Mouse (Mus musculus) intestine, postnatal 0 days (tissue): Measurements from ENCODE around the gene Zfp408. TPM values are rescaled to one million over a fixed set of nuclear protein-coding genes. Genes with fewer than 3 reads are reported as not detected.

Experiments used
- ATAC-seq: fragments of 200-750 bp; cut with Nextera tagmentation; 2 replicates; pipeline ENCODE4 v1.8.0; 2017; ENCODE audit warnings: mild to moderate bottlenecking, moderate TSS enrichment, moderate library complexity
- H3K27ac ChIP-seq: fragments of 300-500 bp; sonication (generic); 2 replicates; pipeline ENCODE4 v1.5.1; 2014; ENCODE audit warnings: mild to moderate bottlenecking, low read depth, low read length, moderate library complexity
- H3K27me3 ChIP-seq: fragments of 300-500 bp; sonication (generic); replicated peaks from 2 replicates; pipeline ENCODE4 v1.6.1; 2014; ENCODE audit warnings: low read length, mixed read lengths; ENCODE audit not compliant: control insufficient read depth, insufficient read depth
- H3K36me3 ChIP-seq: fragments of 300-500 bp; sonication (generic); 2 replicates; pipeline ENCODE4 v1.6.1; 2014; ENCODE audit warnings: mild to moderate bottlenecking, moderate library complexity; ENCODE audit not compliant: control insufficient read depth, insufficient read depth
- H3K4me1 ChIP-seq: fragments of 300-500 bp; sonication (generic); replicated peaks from 2 replicates; pipeline ENCODE4 v1.6.1; 2014; ENCODE audit warnings: antibody characterized with exemption, low read length, mixed read lengths; ENCODE audit not compliant: control insufficient read depth, insufficient read depth
- H3K4me2 ChIP-seq: fragments of 300-500 bp; sonication (generic); replicated peaks from 2 replicates; pipeline ENCODE4 v1.6.1; 2014; ENCODE audit warnings: low read depth, mild to moderate bottlenecking, moderate library complexity
- H3K4me3 ChIP-seq: fragments of 300-500 bp; sonication (generic); 2 replicates; pipeline ENCODE4 v1.5.1; 2014; ENCODE audit warnings: low read depth, low read length
- H3K9ac ChIP-seq: fragments of 300-500 bp; sonication (generic); 2 replicates; pipeline ENCODE4 v1.6.1; 2014; ENCODE audit warnings: mild to moderate bottlenecking, low read depth, low read length
- H3K9me3 ChIP-seq: fragments of 300-500 bp; sonication (generic); 2 replicates; pipeline ENCODE4 v1.6.1; 2016; ENCODE audit warnings: mixed run types; ENCODE audit not compliant: control insufficient read depth
- CTCF ChIP-seq: sonication (generic); IDR thresholded peaks from 2 replicates; pipeline ENCODE4 v1.5.1; 2016; ENCODE audit warnings: low read depth, mild to moderate bottlenecking, control low read depth, antibody characterized with exemption, moderate library complexity
- WGBS: fragments of 180-500 bp; shearing (Covaris S2); extraction: QIAGEN DNeasy Blood & Tissue Kit; methylation state at CpG from one replicate; pipeline ENCODE4 v1.1.7; 2014; 5-methylcytosine and 5-hydroxymethylcytosine counted together
- polyA plus RNA-seq: library from polyadenylated mRNA; unstranded; fragments of >200 nt; fragmentation: Nextera tagmentation; extraction: Ambion mirVana; gene quantifications from 2 replicates; pipeline ENCODE4 v1.2.1, GENCODE M21; 2015

Gene Zfp408
- polyA plus RNA-seq, 1 experiment from 2014 or later = 2.6 TPM

GRCm38 (mm10) chr2:91655388-91655787 lies 5.8 kb upstream of the Zfp408 start:
- H3K36me3 ChIP-seq = peaks cover 64% of the 10 kb centered on the region
- peak; percentile 67 for ATAC-seq
- no peak for TF ChIP-seq CTCF
- no peaks in the 10 kb centered on the region; the same call in 1 of the 2 replicates for H3K4me1 ChIP-seq
- no peaks in the 10 kb centered on the region for H3K9me3 ChIP-seq
- H3K9ac ChIP-seq = no peak overlapping the region
- H3K4me3 ChIP-seq = no peak overlapping the region
- H3K27me3 ChIP-seq = no peaks in the 10 kb centered on the region
- H3K4me2 ChIP-seq = 0 out of 2 replicates have a peak overlapping the region, but pooled peaks have one; percentile 24
- peak overlapping the region; percentile 75 for H3K27ac ChIP-seq
- 37% methylated on average over 5 of the region's 5 CpGs for WGBS

- no peak overlapping the region for H3K4me3 ChIP-seq
- no peaks in the 10 kb centered on the region for H3K27me3 ChIP-seq
- H3K36me3 ChIP-seq = peaks cover 42% of the 10 kb centered on the region
- no peaks in the 10 kb centered on the region for H3K9me3 ChIP-seq
- no peaks in the 10 kb centered on the region; the same call in 1 of the 2 replicates for H3K4me1 ChIP-seq
- no peak overlapping the region for H3K27ac ChIP-seq
- TF ChIP-seq CTCF = no peak
- H3K9ac ChIP-seq = no peak overlapping the region
- ATAC-seq = no peak
- no peak overlapping the region for H3K4me2 ChIP-seq
- WGBS = 48% methylated on average over 6 of the region's 6 CpGs
Measured at GRCm38 (mm10) chr2:91652863-91653262, 3.3 kb upstream of the Zfp408 start.

GRCm38 (mm10) chr2:91651458-91652258 lies 2.1 kb upstream of the Zfp408 start:
- no peaks in the 10 kb centered on the region; the same call in 1 of the 2 replicates for H3K4me1 ChIP-seq
- TF ChIP-seq CTCF = no peak
- peaks cover 42% of the 10 kb centered on the region for H3K36me3 ChIP-seq
- no peaks in the 10 kb centered on the region for H3K27me3 ChIP-seq
- no peak overlapping the region for H3K27ac ChIP-seq
- H3K9me3 ChIP-seq = no peaks in the 10 kb centered on the region
- 62% methylated on average over 14 of the region's 14 CpGs for WGBS
- peak overlapping the region; percentile 84 for H3K4me2 ChIP-seq
- peak overlapping the region; percentile 82; the same call in 1 of the 2 replicates for H3K4me3 ChIP-seq
- ATAC-seq = no peak
- H3K9ac ChIP-seq = no peak overlapping the region

GRCm38 (mm10) chr2:91650360-91650995 lies 887 bp upstream of the Zfp408 start:
- H3K27ac ChIP-seq = peak overlapping the region; percentile 89
- TF ChIP-seq CTCF = no peak
- H3K9me3 ChIP-seq = no peaks in the 10 kb centered on the region
- peaks cover 45% of the 10 kb centered on the region for H3K36me3 ChIP-seq
- ATAC-seq = peak; percentile 36; the same call in 1 of the 2 replicates
- no peaks in the 10 kb centered on the region; the same call in 1 of the 2 replicates for H3K4me1 ChIP-seq
- WGBS = 5% methylated on average over 16 of the region's 16 CpGs
- H3K9ac ChIP-seq = peak overlapping the region; percentile 64
- peak overlapping the region; percentile 84 for H3K4me2 ChIP-seq
- no peaks in the 10 kb centered on the region for H3K27me3 ChIP-seq
- H3K4me3 ChIP-seq = peak overlapping the region; percentile 82

- Histone ChIP-seq H3K27me3 (no peaks in the 10 kb centered on the region), H3K4me3 (peak overlapping the region; percentile 82), H3K36me3 (peaks cover 45% of the 10 kb centered on the region), H3K27ac (peak overlapping the region; percentile 89), H3K4me2 (peak overlapping the region; percentile 84), H3K9me3 (no peaks in the 10 kb centered on the region), H3K9ac (peak overlapping the region; percentile 65), H3K4me1 (no peaks in the 10 kb centered on the region; the same call in 1 of the 2 replicates)
- 2% methylated on average over 15 of the region's 15 CpGs for WGBS
- ATAC-seq = peak; percentile 1; the same call in 1 of the 2 replicates
- no peak for TF ChIP-seq CTCF
Measured at GRCm38 (mm10) chr2:91649152-91649551, 439 bp downstream of the Zfp408 start.

- H3K4me2 ChIP-seq = no peak overlapping the region
- 40% methylated on average over 1 of the region's 1 CpGs for WGBS
- H3K27ac ChIP-seq = no peak overlapping the region; the same call in 1 of the 2 replicates
- no peaks in the 10 kb centered on the region; the same call in 1 of the 2 replicates for H3K4me1 ChIP-seq
- H3K9me3 ChIP-seq = no peaks in the 10 kb centered on the region
- H3K27me3 ChIP-seq = no peaks in the 10 kb centered on the region
- peak; percentile 78 for TF ChIP-seq CTCF
- peaks cover 47% of the 10 kb centered on the region for H3K36me3 ChIP-seq
- H3K9ac ChIP-seq = no peak overlapping the region
- no peak overlapping the region for H3K4me3 ChIP-seq
- no peak for ATAC-seq
Measured at GRCm38 (mm10) chr2:91646733-91647132, 2.9 kb downstream of the Zfp408 start.
